Mouse (Mus musculus): Measurements from ENCODE around the gene Ick.
"Not testable (repeated sequence)": the region's sequence is repeated elsewhere in the genome, so short reads cannot be mapped to it uniquely, and the experiment has no call there.

DNA sequence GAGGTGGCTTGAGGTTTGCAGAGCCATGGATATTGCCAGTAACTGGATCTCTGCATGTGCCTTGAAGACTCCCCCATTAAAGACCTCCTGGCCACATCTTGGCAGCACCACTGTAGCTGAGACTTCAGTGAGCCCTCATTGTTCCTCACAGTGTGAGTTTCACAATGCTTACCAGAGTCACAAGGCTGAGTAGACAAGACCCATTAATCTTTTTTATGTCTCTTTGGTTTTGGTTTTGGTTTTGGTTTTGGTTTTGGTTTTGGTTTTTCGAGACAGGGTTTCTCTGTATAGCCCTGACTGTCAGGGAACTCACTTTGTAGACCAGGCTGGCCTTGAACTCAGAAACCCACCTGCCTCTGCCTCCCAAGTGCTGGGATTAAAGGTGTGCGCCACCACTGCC is 40.8 kb downstream of the Ick start:
- TF ChIP-seq CTCF (IDR thresholded peaks at IDR 0.05; ENCODE audit: borderline replicate concordance, insufficient read depth, low read depth, low read length); POLR2A (IDR thresholded peaks at IDR 0.05; ENCODE audit: borderline replicate concordance, insufficient read depth, low read length): not testable (repeated sequence)

All from cerebellum, adult 2 months (tissue).